Mouse (Mus musculus): ENCODE data around the gene Btbd9. TPM values are rescaled to one million over a fixed set of nuclear protein-coding genes. Genes with fewer than 3 reads are reported as not detected.
"Not testable (repeated sequence)": the region's sequence is repeated elsewhere in the genome, so short reads cannot be mapped to it uniquely, and the experiment has no call there.

Btbd9 gene
- polyA plus RNA-seq, 1 experiment from 2014 or later = 137 TPM

GRCm38 (mm10) chr17:30539098-30539497, 37.2 kb downstream of the Btbd9 start:
- 64% methylated on average over 8 of the region's 8 CpGs for WGBS
- Histone ChIP-seq H3K9ac (replicated peaks) (no peak overlapping the region), H3K27ac (no peak overlapping the region), H3K4me3 (replicated peaks) (no peak overlapping the region), H3K27me3 (no peaks in the 10 kb centered on the region), H3K4me1 (replicated peaks) (peaks cover 23% of the 10 kb centered on the region), H3K36me3 (no peaks in the 10 kb centered on the region), H3K9me3 (no peaks in the 10 kb centered on the region), H3K4me2 (replicated peaks) (no peak overlapping the region)
- no peak for ATAC-seq

- H3K4me2 ChIP-seq (replicated peaks) = no peak overlapping the region
- H3K4me1 ChIP-seq (replicated peaks) = peaks cover 16% of the 10 kb centered on the region
- H3K9me3 ChIP-seq = no peaks in the 10 kb centered on the region
- 38% methylated on average over 5 of the region's 5 CpGs for WGBS
- H3K27ac ChIP-seq = peak overlapping the region; percentile 7; the same call in 1 of the 2 replicates
- H3K9ac ChIP-seq (replicated peaks) = no peak overlapping the region
- H3K36me3 ChIP-seq = no peaks in the 10 kb centered on the region
- no peak overlapping the region for H3K4me3 ChIP-seq (replicated peaks)
- no peak for ATAC-seq
- no peaks in the 10 kb centered on the region for H3K27me3 ChIP-seq
These were observed 39.6 kb downstream of the Btbd9 start for GRCm38 (mm10) chr17:30536651-30537050.

DNA sequence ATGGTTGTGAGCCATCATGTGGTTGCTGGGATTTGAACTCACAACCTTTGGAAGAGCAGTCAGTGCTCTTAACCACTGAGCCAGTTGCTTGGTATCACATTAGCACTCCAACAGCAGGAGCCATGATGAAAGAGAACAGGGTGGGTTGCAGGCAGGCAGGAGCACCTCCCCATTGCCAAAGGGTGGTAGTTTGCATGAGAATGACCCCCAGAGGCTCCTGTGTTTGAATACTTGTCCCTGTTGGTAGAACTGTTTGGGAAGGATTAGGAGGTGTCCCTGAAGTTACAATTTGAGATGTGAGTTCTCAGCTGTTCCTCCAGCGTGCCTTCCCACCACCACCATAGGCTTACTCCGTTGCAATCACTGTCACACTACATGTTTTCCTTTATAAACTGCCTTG, 43.2 kb downstream of the Btbd9 start:
- no peak overlapping the region for H3K4me3 ChIP-seq (replicated peaks)
- H3K9me3 ChIP-seq = no peaks in the 10 kb centered on the region
- no peak overlapping the region for H3K9ac ChIP-seq (replicated peaks)
- WGBS = 92% methylated on average over 2 of the region's 2 CpGs
- H3K36me3 ChIP-seq = no peaks in the 10 kb centered on the region
- no peak overlapping the region for H3K4me2 ChIP-seq (replicated peaks)
- no peak overlapping the region for H3K27ac ChIP-seq
- no peaks in the 10 kb centered on the region for H3K27me3 ChIP-seq
- no peak for ATAC-seq
- H3K4me1 ChIP-seq (replicated peaks) = peaks cover 10% of the 10 kb centered on the region

- WGBS = 70% methylated on average over 4 of the region's 4 CpGs
- Histone ChIP-seq H3K27ac (no peak overlapping the region), H3K4me3 (replicated peaks) (no peak overlapping the region), H3K36me3 (peaks cover 7% of the 10 kb centered on the region), H3K27me3 (no peaks in the 10 kb centered on the region), H3K9ac (replicated peaks) (no peak overlapping the region), H3K4me1 (replicated peaks) (no peaks in the 10 kb centered on the region), H3K4me2 (replicated peaks) (no peak overlapping the region), H3K9me3 (no peaks in the 10 kb centered on the region)
- ATAC-seq = no peak
These were observed 45.7 kb downstream of the Btbd9 start for GRCm38 (mm10) chr17:30530542-30530940.

DNA sequence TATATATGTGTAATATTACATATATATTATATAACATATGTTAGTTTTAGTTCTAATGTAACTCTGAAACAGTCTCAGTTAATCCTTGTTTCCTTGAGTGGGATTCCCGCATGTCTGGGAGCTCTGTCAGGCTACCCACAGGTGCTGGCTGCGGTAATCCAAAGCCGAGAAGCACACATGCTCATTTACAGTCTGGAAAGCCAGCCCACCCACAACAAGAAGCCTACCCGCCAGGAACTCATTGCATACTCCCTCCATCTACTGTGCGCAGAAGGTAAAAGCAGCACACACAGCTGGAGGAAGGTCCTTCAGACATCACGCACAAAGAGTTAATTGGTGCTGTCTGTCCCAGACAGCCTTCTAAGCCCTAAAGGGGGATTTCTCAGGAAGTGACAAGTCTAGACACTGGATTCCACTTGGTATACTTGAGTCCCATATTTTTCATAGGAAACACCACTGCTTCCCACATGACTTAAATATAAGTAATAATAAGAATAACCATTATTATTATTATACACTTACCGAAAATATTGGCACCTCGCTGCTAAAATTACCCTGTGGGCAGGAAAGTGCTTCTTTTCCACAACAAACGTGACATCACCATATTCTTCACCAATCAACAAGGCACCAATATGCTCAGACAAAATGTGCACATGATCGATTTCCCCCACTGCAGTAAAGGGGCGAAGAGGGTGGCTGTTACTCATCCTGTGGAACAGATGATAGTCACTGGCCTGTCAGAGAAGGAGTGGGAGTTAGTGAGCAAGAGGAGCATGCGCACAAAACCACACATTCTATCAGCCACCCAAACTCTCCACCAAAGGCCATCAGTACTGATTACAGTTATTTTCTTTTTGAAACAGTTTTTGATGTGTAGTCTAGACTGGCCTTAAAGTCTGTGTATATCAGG, 46.4 kb downstream of the Btbd9 start:
- Histone ChIP-seq H3K4me1 (replicated peaks) (no peaks in the 10 kb centered on the region), H3K9ac (replicated peaks) (no peak overlapping the region), H3K9me3 (no peaks in the 10 kb centered on the region), H3K27ac (no peak overlapping the region), H3K36me3 (peaks cover 7% of the 10 kb centered on the region), H3K27me3 (no peaks in the 10 kb centered on the region), H3K4me3 (replicated peaks) (no peak overlapping the region), H3K4me2 (replicated peaks) (no peak overlapping the region)
- 82% methylated on average over 12 of the region's 12 CpGs for WGBS
- no peak for ATAC-seq

GRCm38 (mm10) chr17:30525405-30526295, 50.6 kb downstream of the Btbd9 start:
- Histone ChIP-seq H3K4me3 (replicated peaks) (no peak overlapping the region), H3K9ac (replicated peaks) (no peak overlapping the region), H3K9me3 (no peaks in the 10 kb centered on the region), H3K27me3 (no peaks in the 10 kb centered on the region), H3K4me1 (replicated peaks) (no peaks in the 10 kb centered on the region), H3K27ac (no peak overlapping the region), H3K36me3 (peaks cover 11% of the 10 kb centered on the region), H3K4me2 (replicated peaks) (no peak overlapping the region)
- no peak for ATAC-seq
- 60% methylated on average over 6 of the region's 6 CpGs for WGBS

GRCm38 (mm10) chr17:30524451-30524850, 51.8 kb downstream of the Btbd9 start:
- 92% methylated on average over 7 of the region's 7 CpGs for WGBS
- ATAC-seq = no peak
- no peak overlapping the region for H3K27ac ChIP-seq
- H3K27me3 ChIP-seq = no peaks in the 10 kb centered on the region
- H3K4me3 ChIP-seq (replicated peaks) = no peak overlapping the region
- peaks cover 11% of the 10 kb centered on the region for H3K36me3 ChIP-seq
- H3K4me2 ChIP-seq (replicated peaks) = no peak overlapping the region
- H3K4me1 ChIP-seq (replicated peaks) = no peaks in the 10 kb centered on the region
- H3K9me3 ChIP-seq = no peaks in the 10 kb centered on the region
- no peak overlapping the region for H3K9ac ChIP-seq (replicated peaks)

DNA sequence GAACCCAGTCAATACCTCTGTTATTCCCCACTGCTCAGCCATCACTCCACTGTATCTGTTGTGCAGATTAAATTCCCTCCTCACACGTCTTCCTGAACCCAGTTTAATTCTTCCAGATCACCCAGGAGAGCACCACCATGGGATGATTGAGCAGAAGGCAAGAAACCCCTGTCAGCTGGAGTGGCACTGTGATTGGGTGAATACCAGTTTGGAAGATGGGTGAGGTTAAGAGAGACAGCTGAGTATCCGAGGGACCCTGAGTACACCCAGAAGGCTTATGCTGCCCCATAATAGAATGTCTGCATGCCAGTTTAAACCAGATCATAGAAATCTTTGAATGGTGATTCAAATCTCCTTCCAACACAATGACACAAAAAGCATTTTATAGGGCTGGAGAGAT, 52.5 kb downstream of the Btbd9 start:
- Histone ChIP-seq H3K4me3 (replicated peaks) (no peak overlapping the region), H3K4me2 (replicated peaks) (no peak overlapping the region), H3K27me3 (no peaks in the 10 kb centered on the region), H3K36me3 (peaks cover 11% of the 10 kb centered on the region), H3K9ac (replicated peaks) (no peak overlapping the region), H3K27ac (no peak overlapping the region), H3K4me1 (replicated peaks) (no peaks in the 10 kb centered on the region), H3K9me3 (no peaks in the 10 kb centered on the region)
- ATAC-seq = no peak
- 76% methylated on average over 2 of the region's 2 CpGs for WGBS

GRCm38 (mm10) chr17:30522406-30523078, 53.7 kb downstream of the Btbd9 start:
- no peaks in the 10 kb centered on the region for H3K27me3 ChIP-seq
- H3K36me3 ChIP-seq = peaks cover 11% of the 10 kb centered on the region
- no peaks in the 10 kb centered on the region for H3K4me1 ChIP-seq (replicated peaks)
- no peak for ATAC-seq
- no peaks in the 10 kb centered on the region for H3K9me3 ChIP-seq
- WGBS = 96% methylated on average over 9 of the region's 9 CpGs
- H3K27ac ChIP-seq = no peak overlapping the region
- no peak overlapping the region for H3K4me2 ChIP-seq (replicated peaks)
- H3K4me3 ChIP-seq (replicated peaks) = no peak overlapping the region
- H3K9ac ChIP-seq (replicated peaks) = no peak overlapping the region

GRCm38 (mm10) chr17:30519172-30519512, 57.1 kb downstream of the Btbd9 start:
- 76% methylated on average over 2 of the region's 2 CpGs for WGBS
- ATAC-seq; H3K9me3 ChIP-seq; H3K4me2 ChIP-seq (replicated peaks); H3K27me3 ChIP-seq; H3K4me1 ChIP-seq (replicated peaks); H3K9ac ChIP-seq (replicated peaks); H3K27ac ChIP-seq; H3K4me3 ChIP-seq (replicated peaks): not testable (repeated sequence)
- H3K36me3 ChIP-seq = peaks cover 20% of the 10 kb centered on the region

- no peak overlapping the region for H3K9ac ChIP-seq (replicated peaks)
- no peak overlapping the region for H3K27ac ChIP-seq
- no peak for ATAC-seq
- no peaks in the 10 kb centered on the region for H3K27me3 ChIP-seq
- H3K4me2 ChIP-seq (replicated peaks) = no peak overlapping the region
- H3K36me3 ChIP-seq = peaks cover 20% of the 10 kb centered on the region
- H3K9me3 ChIP-seq = no peaks in the 10 kb centered on the region
- no peak overlapping the region for H3K4me3 ChIP-seq (replicated peaks)
- 84% methylated on average over 8 of the region's 8 CpGs for WGBS
- H3K4me1 ChIP-seq (replicated peaks) = no peaks in the 10 kb centered on the region
These were observed 57.7 kb downstream of the Btbd9 start for GRCm38 (mm10) chr17:30518431-30519171.
